Mouse (Mus musculus) C2C12 (cell line): Measurements from ENCODE around the gene Best2. TPM values are rescaled to one million over a fixed set of nuclear protein-coding genes. Genes with fewer than 3 reads are reported as not detected.

Experiments
- H3K27me3 ChIP-seq: one replicate; pipeline ENCODE4 v1.6.1; 2011; ENCODE audit not compliant: control insufficient read depth, insufficient read depth, insufficient read length
- H3K36me3 ChIP-seq: one replicate; pipeline ENCODE4 v1.6.1; 2011; ENCODE audit not compliant: control insufficient read depth, insufficient read depth
- H3K4me3 ChIP-seq: one replicate; pipeline ENCODE4 v1.5.1; 2011; ENCODE audit warnings: mild to moderate bottlenecking, control low read depth; ENCODE audit not compliant: poor library complexity, insufficient read depth, severe bottlenecking
- H3K79me2 ChIP-seq: one replicate; pipeline ENCODE4 v1.6.1; 2011; ENCODE audit not compliant: control insufficient read depth, insufficient read depth
- H3K79me3 ChIP-seq: one replicate; pipeline ENCODE4 v1.6.1; 2011; ENCODE audit warnings: low read depth, control low read depth
- H3ac ChIP-seq: one replicate; pipeline ENCODE3; 2011; ENCODE audit warnings: low read depth; ENCODE audit not compliant: control insufficient read depth, insufficient read length
- CEBPB ChIP-seq: IDR thresholded peaks from one replicate; pipeline ENCODE4 v1.6.1; 2011; ENCODE audit warnings: low read depth, mild to moderate bottlenecking, control low read depth, moderate library complexity
- CTCF ChIP-seq: IDR thresholded peaks from one replicate; pipeline ENCODE4 v1.5.1; 2011; ENCODE audit not compliant: control insufficient read depth, insufficient read depth, insufficient read length
- FOSL1 ChIP-seq: IDR thresholded peaks from one replicate; pipeline ENCODE4 v1.8.0; 2011; ENCODE audit warnings: mild to moderate bottlenecking, low read length; ENCODE audit not compliant: poor library complexity, insufficient read depth, severe bottlenecking
- MAX ChIP-seq: IDR thresholded peaks from one replicate; pipeline ENCODE4 v1.6.1; 2011; ENCODE audit warnings: mild to moderate bottlenecking, control low read depth
- MYOD1 ChIP-seq: IDR thresholded peaks from one replicate; pipeline ENCODE4 v1.6.1; 2011; ENCODE audit warnings: low read depth; ENCODE audit not compliant: control insufficient read depth, insufficient read length
- MYOG ChIP-seq: IDR thresholded peaks from one replicate; pipeline ENCODE4 v1.6.1; 2011; ENCODE audit not compliant: control insufficient read depth, insufficient read length; ENCODE audit errors: extremely low read depth
- USF1 ChIP-seq: IDR thresholded peaks from one replicate; pipeline ENCODE4 v1.6.1; 2011; ENCODE audit warnings: low read depth, mild to moderate bottlenecking, control low read depth, moderate library complexity
- polyA plus RNA-seq: library from polyadenylated mRNA; unstranded; fragments of >200 nt; fragmentation: generic; extraction: Trizol; gene quantifications from one replicate; pipeline ENCODE4 v1.2.1, GENCODE M21; 2012; ENCODE audit warnings: missing spikeins

Best2 gene
- polyA plus RNA-seq, 1 experiment = 0.04 TPM

GRCm38 (mm10) chr8:85013230-85013840 lies 996 bp downstream of the Best2 start:
- Histone ChIP-seq H3K79me3 (no peaks in the 10 kb centered on the region), H3ac (peak overlapping the region; percentile 12), H3K36me3 (peaks cover 1% of the 10 kb centered on the region), H3K4me3 (no peak overlapping the region), H3K27me3 (peaks cover 11% of the 10 kb centered on the region), H3K79me2 (no peaks in the 10 kb centered on the region)
- TF ChIP-seq CTCF (peak; percentile 17), MYOD1 (no peak)

GRCm38 (mm10) chr8:85011242-85011641 lies 3.1 kb downstream of the Best2 start:
- H3ac ChIP-seq = no peak overlapping the region
- H3K79me3 ChIP-seq = no peaks in the 10 kb centered on the region
- H3K79me2 ChIP-seq = no peaks in the 10 kb centered on the region
- no peak overlapping the region for H3K4me3 ChIP-seq
- H3K36me3 ChIP-seq = no peaks in the 10 kb centered on the region
- TF ChIP-seq FOSL1 (no peak), USF1 (no peak), CTCF (no peak), MAX (no peak), MYOD1 (no peak), MYOG (no peak), CEBPB (no peak)
- peaks cover 11% of the 10 kb centered on the region for H3K27me3 ChIP-seq

- H3K79me2 ChIP-seq = no peaks in the 10 kb centered on the region
- no peaks in the 10 kb centered on the region for H3K79me3 ChIP-seq
- H3K4me3 ChIP-seq = no peak overlapping the region
- no peak overlapping the region for H3ac ChIP-seq
- TF ChIP-seq MYOG (no peak), USF1 (no peak), FOSL1 (no peak), CTCF (no peak), CEBPB (no peak)
- peaks cover 6% of the 10 kb centered on the region for H3K27me3 ChIP-seq
- H3K36me3 ChIP-seq = no peaks in the 10 kb centered on the region
Observed at GRCm38 (mm10) chr8:85007686-85008085, 6.6 kb downstream of the Best2 start.

GRCm38 (mm10) chr8:84997649-84998295 lies 16.6 kb downstream of the Best2 start:
- H3K36me3 ChIP-seq = no peaks in the 10 kb centered on the region
- peak overlapping the region; percentile 47 for H3ac ChIP-seq
- TF ChIP-seq CTCF = peak; percentile 96
- TF ChIP-seq FOSL1 = no peak
- TF ChIP-seq USF1 = no peak
- TF ChIP-seq MAX = peak; percentile 34
- H3K27me3 ChIP-seq = no peaks in the 10 kb centered on the region
- no peaks in the 10 kb centered on the region for H3K79me2 ChIP-seq
- no peak overlapping the region for H3K4me3 ChIP-seq
- H3K79me3 ChIP-seq = no peaks in the 10 kb centered on the region

GRCm38 (mm10) chr8:84996978-84997377 lies 17.4 kb downstream of the Best2 start:
- no peaks in the 10 kb centered on the region for H3K79me2 ChIP-seq
- H3K27me3 ChIP-seq = no peaks in the 10 kb centered on the region
- H3K79me3 ChIP-seq = no peaks in the 10 kb centered on the region
- H3K4me3 ChIP-seq = no peak overlapping the region
- TF ChIP-seq MAX (no peak), CTCF (no peak), MYOG (no peak), CEBPB (no peak), USF1 (no peak), MYOD1 (no peak), FOSL1 (no peak)
- H3K36me3 ChIP-seq = no peaks in the 10 kb centered on the region
- no peak overlapping the region for H3ac ChIP-seq

GRCm38 (mm10) chr8:84995680-84996079 lies 18.7 kb downstream of the Best2 start:
- Histone ChIP-seq H3K79me2 (no peaks in the 10 kb centered on the region), H3K27me3 (no peaks in the 10 kb centered on the region), H3ac (no peak overlapping the region), H3K79me3 (no peaks in the 10 kb centered on the region), H3K4me3 (no peak overlapping the region), H3K36me3 (no peaks in the 10 kb centered on the region)
- TF ChIP-seq MYOG (no peak), CTCF (no peak), USF1 (no peak), MYOD1 (peak; percentile 41), CEBPB (no peak)
